27 mouse cellular contexts compared by ENCODE assay signal in genomic region chr3:25450471-25450870, GRCm38 (mm10).
A peak's percentile ranks its signal among the peaks of the same experiment; 100 is the strongest.
DNase-seq lines count a peak whose midpoint lies in the region; ATAC-seq and TF ChIP-seq lines count a peak whose summit lies in the region.
"Had no signal": no experiment of that assay in that cellular context is flagged by ENCODE, and none has a peak within 500 bp of the region (broad histone marks: within the 10 kb centered on the region; RNA-seq: fewer than 3 reads in every experiment).

No protein-coding gene starts in this region.

- TF ChIP-seq CTCF in ES-Bruce4 (IDR thresholded peaks at IDR 0.05; ENCODE audit: low read depth, low read length), result peak; percentile 15

- peak; percentile 77 for TF ChIP-seq EP300 in ES-Bruce4 (IDR thresholded peaks at IDR 0.05; ENCODE audit: insufficient read depth, low read depth, low read length)

- DNase-seq in ES-E14 (ENCODE audit: low read depth, low spot score) (peak; percentile 53), WW6 (ENCODE audit: low read depth, low spot score) (peak; percentile 22)
- DNase-seq in kidney, postnatal 25 days, result no peak
- no peak for DNase-seq in left cerebral cortex, adult 9 months (ENCODE audit: low spot score in 2 of 2)
- DNase-seq in frontal cortex, postnatal 25 days (ENCODE audit: low spot score in 2 of 2), result no peak
- DNase-seq: adrenal gland, adult 8-10 months; adrenal gland, postnatal 14 days; adrenal gland, postnatal 36 days; B cell, adult 2 months; cerebellum, adult 18-20 months; cerebellum, adult 8-10 months; cerebellum, adult 9-11 months; cerebellum, postnatal 14 days; cerebellum, postnatal 36 days; embryo, embryonic 11 days had no signal

- H3K9ac ChIP-seq in ES-Bruce4 (ENCODE audit: low read depth, poor library complexity, severe bottlenecking) (no peak overlapping the region), ES-E14 (ENCODE audit: insufficient read depth, low read depth, low read length, poor library complexity, severe bottlenecking) (no peak overlapping the region)
- H3K9ac ChIP-seq in intestine, embryonic 15.5 days, result no peak overlapping the region
- H3K9ac ChIP-seq: embryonic facial prominence, embryonic 13.5 days; embryonic facial prominence, embryonic 15.5 days; forebrain, embryonic 12.5 days had no signal

- in situ Hi-C loops in ES-E14 (cut with MboI; ENCODE audit: low sequenced_read_pairs in 2 of 2, unreplicated experiment in 2 of 2), result no loop called here

- H3K4me3 ChIP-seq in ES-Bruce4 (ENCODE audit: low read depth, low read length), result no peak overlapping the region
- no peak overlapping the region for H3K4me3 ChIP-seq in ES-E14 (ENCODE audit: insufficient read depth in 1 of 2, low read depth in 1 of 2, low read length in 2 of 2, poor library complexity in 1 of 2, severe bottlenecking in 1 of 2)
- no peak overlapping the region for H3K4me3 ChIP-seq in intestine, embryonic 15.5 days (replicated peaks)
- H3K4me3 ChIP-seq: embryonic facial prominence, embryonic 13.5 days; embryonic facial prominence, embryonic 15.5 days; erythroblast, embryonic 14.5 days; forebrain, embryonic 10.5 days; forebrain, embryonic 12.5 days had no signal

- TF ChIP-seq POLR2A in ES-Bruce4 (IDR thresholded peaks at IDR 0.05; ENCODE audit: insufficient read depth, low read length), result no peak

- H3K4me2 ChIP-seq in intestine, embryonic 15.5 days (replicated peaks), result no peak overlapping the region
- H3K4me2 ChIP-seq: embryonic facial prominence, embryonic 13.5 days; embryonic facial prominence, embryonic 15.5 days; forebrain, embryonic 12.5 days had no signal

- H3K27me3 ChIP-seq in ES-Bruce4 (ENCODE audit: control insufficient read depth, insufficient read depth, low read length, poor library complexity, severe bottlenecking), result no peaks in the 10 kb centered on the region
- no peaks in the 10 kb centered on the region for H3K27me3 ChIP-seq in intestine, embryonic 15.5 days (replicated peaks)
- H3K27me3 ChIP-seq: CH12.LX; embryonic facial prominence, embryonic 13.5 days; embryonic facial prominence, embryonic 15.5 days; forebrain, embryonic 12.5 days had no signal

- H3K4me1 ChIP-seq in ES-Bruce4 (ENCODE audit: control insufficient read depth, insufficient read depth, low read length) (no peaks in the 10 kb centered on the region), ES-E14 (ENCODE audit: control insufficient read depth in 2 of 2, insufficient read depth in 2 of 2, low read length in 2 of 2, poor library complexity in 1 of 2) (peaks cover 0 to 10% of the 10 kb centered on the region in 2 experiments; a peak in 2 of 4 replicates)
- no peaks in the 10 kb centered on the region for H3K4me1 ChIP-seq in intestine, embryonic 15.5 days (replicated peaks)
- H3K4me1 ChIP-seq: embryonic facial prominence, embryonic 13.5 days; embryonic facial prominence, embryonic 15.5 days; forebrain, embryonic 10.5 days; forebrain, embryonic 12.5 days had no signal

- ATAC-seq in intestine, embryonic 15.5 days, result no peak
- ATAC-seq: activated CD4-positive, CD25-positive, alpha-beta regulatory T cell, adult 4 months; CD4-positive, CD25-positive, alpha-beta regulatory T cell, adult 4 months; forebrain, embryonic 14.5 days; forebrain, embryonic 16.5 days had no signal

- H3K9me3 ChIP-seq in ES-Bruce4 (replicated peaks; ENCODE audit: control insufficient read depth, insufficient read depth, low read length, poor library complexity, severe bottlenecking), result no peaks in the 10 kb centered on the region
- no peaks in the 10 kb centered on the region for H3K9me3 ChIP-seq in ES-E14 (ENCODE audit: control insufficient read depth, insufficient read depth, low read depth, low read length)
- H3K9me3 ChIP-seq in intestine, embryonic 15.5 days, result no peaks in the 10 kb centered on the region
- H3K9me3 ChIP-seq: embryonic facial prominence, embryonic 13.5 days; embryonic facial prominence, embryonic 15.5 days; forebrain, embryonic 10.5 days; forebrain, embryonic 12.5 days had no signal

- 61% methylated on average over 6 of the region's 6 CpGs for whole genome bisulfite sequencing in intestine, embryonic 15.5 days

- H3K27ac ChIP-seq in ES-Bruce4 (ENCODE audit: insufficient read depth, low read length) (no peak overlapping the region), ES-E14 (ENCODE audit: insufficient read depth, low read depth, low read length, poor library complexity, severe bottlenecking) (no peak overlapping the region)
- H3K27ac ChIP-seq in intestine, embryonic 15.5 days, result no peak overlapping the region
- H3K27ac ChIP-seq: embryonic facial prominence, embryonic 13.5 days; embryonic facial prominence, embryonic 15.5 days; forebrain, embryonic 10.5 days; forebrain, embryonic 12.5 days had no signal

- H3K36me3 ChIP-seq in ES-Bruce4 (ENCODE audit: control insufficient read depth, insufficient read depth, low read length, poor library complexity, severe bottlenecking), result no peaks in the 10 kb centered on the region
- no peaks in the 10 kb centered on the region for H3K36me3 ChIP-seq in ES-E14 (ENCODE audit: control insufficient read depth, insufficient read depth, low read length, poor library complexity, severe bottlenecking)
- H3K36me3 ChIP-seq in intestine, embryonic 15.5 days, result no peaks in the 10 kb centered on the region
- H3K36me3 ChIP-seq: embryonic facial prominence, embryonic 13.5 days; embryonic facial prominence, embryonic 15.5 days; forebrain, embryonic 10.5 days; forebrain, embryonic 12.5 days had no signal

TF ChIP-seq in ES-E14, 5 proteins besides CTCF, POLR2A, EP300 and RAD21:
- TF ChIP-seq ZC3H11A (IDR thresholded peaks at IDR 0.05; ENCODE audit: borderline replicate concordance, low read depth, low read length), result no peak
- TF ChIP-seq MAFK (IDR thresholded peaks at IDR 0.05; ENCODE audit: insufficient read depth, low read depth, low read length), result no peak
TF ChIP-seq in ES-E14: peak in this region for 0.

Comparison
In these comparisons a context has a peak if more than half of its experiments do, and no peak if none do; other contexts are left out.
1. DNase-seq: peak in ES-E14 (single experiment) and WW6 (single experiment); none in kidney, postnatal 25 days (0 of 2), left cerebral cortex, adult 9 months (0 of 2) and frontal cortex, postnatal 25 days (0 of 2).